Comparison of ENCODE assay signal across 13 mouse cellular contexts in the genomic region with DNA sequence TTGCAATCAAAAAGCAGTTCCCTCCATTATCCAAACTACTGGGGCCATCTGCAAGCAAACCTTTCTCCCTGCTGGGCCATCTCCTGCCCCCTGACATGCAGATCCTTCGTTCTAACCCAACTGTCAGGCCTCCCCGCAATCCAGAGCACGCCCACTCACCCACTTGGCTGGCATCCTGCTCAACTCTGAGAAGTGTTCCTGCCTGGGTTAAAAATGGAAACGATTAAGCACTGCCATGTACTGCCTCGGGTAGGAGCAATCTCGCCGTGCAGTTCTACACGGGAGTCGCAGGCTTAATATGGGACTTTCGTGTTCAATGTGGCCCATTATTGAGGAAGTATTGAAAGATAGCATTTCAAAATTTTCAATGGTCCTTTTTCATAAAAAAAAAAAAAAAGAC. TPM values are rescaled to one million over a fixed set of nuclear protein-coding genes. Genes with fewer than 3 reads are reported as not detected.
DNase-seq lines count a peak whose midpoint lies in the region; ATAC-seq lines count a peak whose summit lies in the region.
"Had no signal": no experiment of that assay in that cellular context is flagged by ENCODE, and none has a peak within 500 bp of the region (broad histone marks: within the 10 kb centered on the region; RNA-seq: fewer than 3 reads in every experiment).

No protein-coding gene starts in this region.

- H3K4me1 ChIP-seq in forebrain, embryonic 12.5 days, result no peaks in the 10 kb centered on the region
- H3K4me1 ChIP-seq in limb, embryonic 10.5 days, result no peaks in the 10 kb centered on the region
- H3K4me1 ChIP-seq: hindbrain, embryonic 15.5 days had no signal

- WGBS in forebrain, embryonic 12.5 days, result 94% methylated on average over 10 of the region's 10 CpGs
- 89% methylated on average over 10 of the region's 10 CpGs for WGBS in limb, embryonic 10.5 days

- no peak overlapping the region for H3K9ac ChIP-seq in forebrain, embryonic 12.5 days
- H3K9ac ChIP-seq: hindbrain, embryonic 15.5 days; lung, embryonic 15.5 days had no signal

- H3K9me3 ChIP-seq in forebrain, embryonic 12.5 days, result no peaks in the 10 kb centered on the region
- no peaks in the 10 kb centered on the region for H3K9me3 ChIP-seq in limb, embryonic 10.5 days (replicated peaks)
- H3K9me3 ChIP-seq: hindbrain, embryonic 15.5 days; lung, embryonic 15.5 days had no signal

- H3K27me3 ChIP-seq in forebrain, embryonic 12.5 days, result no peaks in the 10 kb centered on the region
- no peaks in the 10 kb centered on the region for H3K27me3 ChIP-seq in limb, embryonic 10.5 days (ENCODE audit: low read depth, poor library complexity, severe bottlenecking)
- H3K27me3 ChIP-seq: hindbrain, embryonic 15.5 days; lung, embryonic 15.5 days had no signal

- no peak overlapping the region for H3K4me3 ChIP-seq in forebrain, embryonic 12.5 days (replicated peaks)
- no peak overlapping the region for H3K4me3 ChIP-seq in limb, embryonic 10.5 days
- H3K4me3 ChIP-seq: hindbrain, embryonic 15.5 days; lung, embryonic 15.5 days had no signal

- peak; percentile 86 for ATAC-seq in frontal cortex, adult (ENCODE audit: low TSS enrichment)
- ATAC-seq in forebrain, embryonic 12.5 days (ENCODE audit: low FRiP score), result no peak

- peak; percentile 34 to 47 for DNase-seq in cerebellum, postnatal 14 days
- DNase-seq in cerebellum, adult 11-12 months, result no peak
- DNase-seq in heart, postnatal 4 days, result peak; percentile 59
- peak; percentile 53 to 62 for DNase-seq in left cerebral cortex, postnatal 14 days (ENCODE audit: low spot score in 2 of 2)
- DNase-seq in limb, embryonic 10.5 days (ENCODE audit: low spot score), result no peak
- DNase-seq in lung, postnatal 10 days, result no peak
- DNase-seq: B cell, adult 2 months; thymus, postnatal 14 days had no signal

- H3K4me2 ChIP-seq in forebrain, embryonic 12.5 days, result no peak overlapping the region
- H3K4me2 ChIP-seq: hindbrain, embryonic 15.5 days; lung, embryonic 15.5 days had no signal

- intact Hi-C loops in left cerebral cortex, postnatal 14 days (cut with DNase I), result loop anchor here (5.0 kb wide), 1 partner anchor 248 kb away; no protein-coding TSS in a partner anchor

- H3K36me3 ChIP-seq in forebrain, embryonic 12.5 days (replicated peaks), result no peaks in the 10 kb centered on the region
- H3K36me3 ChIP-seq in limb, embryonic 10.5 days, result no peaks in the 10 kb centered on the region
- H3K36me3 ChIP-seq: hindbrain, embryonic 15.5 days; lung, embryonic 15.5 days had no signal

- no peak overlapping the region for H3K27ac ChIP-seq in forebrain, embryonic 12.5 days
- H3K27ac ChIP-seq in limb, embryonic 10.5 days, result no peak overlapping the region
- H3K27ac ChIP-seq: hindbrain, embryonic 15.5 days; lung, embryonic 15.5 days had no signal

RNA-seq across cellular contexts. Expression of a gene that starts 11.2 kb away (rescaled TPM):
- 1 to 10 TPM; 2.5 to 2.9 TPM for total RNA-seq in heart, postnatal 4 days (2021)
- total RNA-seq in left cerebral cortex, postnatal 14 days (2021), result 10 to 100 TPM; 25.8 to 26.4 TPM
- 0.31 and 0.40 TPM in 2 replicates for polyA plus RNA-seq in forebrain, embryonic 12.5 days (2016; fragmentation: Nextera tagmentation; extraction: Ambion mirVana)
- not detected in 2 replicates for polyA plus RNA-seq in limb, embryonic 10.5 days (2016; fragmentation: Nextera tagmentation; extraction: Ambion mirVana)
- total RNA-seq: MEL had no signal

Comparison
In these comparisons a context has a peak if more than half of its experiments do, and no peak if none do; other contexts are left out.
1. DNase-seq: peak in cerebellum, postnatal 14 days (2 of 2), heart, postnatal 4 days (single experiment) and left cerebral cortex, postnatal 14 days (2 of 2); none in cerebellum, adult 11-12 months (single experiment), limb, embryonic 10.5 days (single experiment) and lung, postnatal 10 days (single experiment).
2. RNA of a gene that starts 11.2 kb away (total RNA-seq): 25.8 to 26.4 TPM in left cerebral cortex, postnatal 14 days; 2.5 to 2.9 TPM in heart, postnatal 4 days; every median in the first group is over 4 times any median in the second.